Mouse (Mus musculus) adrenal gland, postnatal 25 days (tissue): ENCODE measurements around the gene Sap30. TPM values are rescaled to one million over a fixed set of nuclear protein-coding genes. Genes with fewer than 3 reads are reported as not detected.

ENCODE experiments used
- DNase-seq: peaks from one replicate; pipeline ENCODE4 v3.0.0; 2021; ENCODE audit warnings: mixed read lengths
- total RNA-seq: library from RNA; stranded (reverse); gene quantifications from 2 replicates; pipeline ENCODE4 v1.2.3, GENCODE M21; 2021

The Sap30 gene
- total RNA-seq, 1 experiment from 2014 or later: 12.4 TPM

GRCm38 (mm10) chr8:57435768-57436436 is 51.8 kb downstream of the Sap30 start:
- no peak for DNase-seq

- no peak for DNase-seq
Measured at GRCm38 (mm10) chr8:57432802-57433201, 54.9 kb downstream of the Sap30 start.

Other genes starting within 250 kb of the Sap30 start
- gene Hand2, start 166.9 kb downstream of the Sap30 start, total RNA-seq: 31.1 and 40.4 TPM in 2 replicates
- gene Scrg1, start 31.9 kb downstream of the Sap30 start, total RNA-seq: not detected in 2 replicates
- 28.0 and 35.7 TPM in 2 replicates for gene Hmgb2, start 24.0 kb upstream of the Sap30 start, total RNA-seq
- 15.4 and 17.2 TPM in 2 replicates for gene Galnt7, start 165.2 kb upstream of the Sap30 start, total RNA-seq